Mouse (Mus musculus): ENCODE measurements at regions not wholly inside any gene's neighbourhood (a gene's known extent, or its start where the extent isn't known, plus 50 kb on each side); places are given as distances from the start of the nearest gene placed in this dataset.

DNA sequence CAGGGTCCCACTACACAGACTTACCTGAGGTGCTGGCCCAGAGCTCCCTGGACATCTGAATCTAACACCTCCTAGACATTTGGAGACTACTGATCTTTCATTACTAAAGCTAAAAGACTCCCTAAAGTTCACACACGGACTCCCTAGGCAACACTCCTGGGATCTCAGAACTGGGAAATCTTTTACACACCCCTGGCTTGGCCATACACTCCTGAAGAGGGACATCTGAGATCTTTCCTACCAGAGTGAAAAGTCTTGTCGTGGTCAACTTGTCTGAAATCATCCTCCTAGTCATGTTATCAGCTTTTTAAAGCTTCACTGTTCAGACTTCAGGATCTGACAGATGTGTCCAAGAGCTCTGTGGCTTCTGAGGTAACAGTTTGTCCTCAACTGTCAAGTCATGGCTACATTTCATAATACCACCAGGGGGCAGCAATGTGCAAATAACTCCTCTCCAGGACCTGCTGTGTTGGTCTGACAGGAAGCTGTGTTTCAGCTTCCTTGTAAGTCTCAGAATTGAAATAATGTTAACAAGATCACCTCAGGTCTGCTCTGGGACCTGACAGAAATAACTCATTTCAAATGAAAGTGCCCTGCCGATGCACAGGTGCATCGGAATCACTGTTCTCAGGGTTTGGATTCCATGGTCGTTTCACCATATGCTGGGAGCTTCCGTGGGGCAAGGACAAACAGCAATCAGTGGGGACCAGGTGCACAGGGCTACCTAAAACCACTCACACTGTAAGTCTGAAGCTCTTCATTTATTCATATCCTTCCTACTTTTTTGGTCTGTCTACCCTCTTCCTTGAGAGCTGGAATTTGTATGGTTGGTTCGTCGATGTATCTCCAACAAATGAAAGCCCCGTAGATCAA lies 92.3 kb upstream of the C1qtnf7 start:
- in situ Hi-C loops (cut with MboI, MseI): loop anchor here in 1 of 2 experiments (5.0 kb wide), 1 partner anchor 204 kb away; no protein-coding TSS in a partner anchor

DNA sequence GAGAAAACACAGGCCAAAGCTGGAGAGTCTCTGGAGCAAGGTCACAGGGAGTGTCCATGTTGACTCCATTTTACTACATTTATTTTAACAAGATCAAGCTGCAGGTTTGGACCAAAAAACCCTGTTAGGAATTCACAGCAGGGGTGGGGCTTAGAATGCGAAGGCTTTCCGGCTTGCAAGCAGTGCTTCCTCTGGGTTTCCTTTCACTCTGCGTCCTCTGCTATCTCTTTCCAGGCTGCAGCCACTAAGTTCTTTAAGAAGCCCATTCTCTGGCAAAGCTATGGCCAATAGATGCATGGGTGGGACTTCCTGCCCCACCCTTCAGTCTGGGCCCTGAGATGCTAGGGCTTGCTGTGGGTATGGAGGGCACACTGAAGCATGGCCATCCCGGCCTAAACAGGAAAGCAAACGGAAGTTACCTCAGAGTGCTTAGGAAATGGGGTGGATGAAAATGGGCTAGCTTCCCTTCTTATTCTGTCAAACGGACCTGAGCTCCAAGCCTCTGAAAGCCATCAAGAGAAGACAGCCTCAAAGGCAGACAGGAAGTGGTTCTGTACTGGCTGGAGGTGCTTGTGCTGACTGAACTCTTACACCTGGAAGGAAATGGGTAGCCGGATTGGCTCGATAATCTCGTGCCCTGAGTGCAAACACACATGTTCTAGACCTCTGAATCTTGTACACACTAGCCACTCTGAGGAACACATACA lies 90.6 kb upstream of the C1qtnf7 start:
- in situ Hi-C loops (cut with MboI, MseI): loop anchor here in 1 of 2 experiments (5.0 kb wide), 1 partner anchor 203 kb away; no protein-coding TSS in a partner anchor

DNA sequence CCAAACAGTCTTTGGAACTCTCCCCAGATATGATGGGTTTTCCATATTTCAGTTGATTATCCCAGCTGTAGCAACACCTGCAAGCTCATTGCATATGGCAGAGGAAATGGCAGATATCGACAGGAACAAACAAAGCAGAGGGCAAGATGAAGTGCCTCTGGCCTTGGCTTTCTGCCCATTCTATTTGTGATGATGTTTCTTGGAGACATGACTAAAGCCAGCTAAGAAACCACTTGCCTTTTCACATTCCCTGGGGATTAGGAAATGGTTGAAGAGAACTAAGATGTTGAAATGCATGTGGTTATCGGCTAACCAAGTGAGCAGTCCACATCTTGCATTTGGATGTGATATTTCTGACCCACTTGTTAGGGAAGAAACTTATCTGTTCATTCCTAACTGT lies 82.0 kb upstream of the C1qtnf7 start:
- in situ Hi-C loops (cut with MboI, MseI): no loop called here

DNA sequence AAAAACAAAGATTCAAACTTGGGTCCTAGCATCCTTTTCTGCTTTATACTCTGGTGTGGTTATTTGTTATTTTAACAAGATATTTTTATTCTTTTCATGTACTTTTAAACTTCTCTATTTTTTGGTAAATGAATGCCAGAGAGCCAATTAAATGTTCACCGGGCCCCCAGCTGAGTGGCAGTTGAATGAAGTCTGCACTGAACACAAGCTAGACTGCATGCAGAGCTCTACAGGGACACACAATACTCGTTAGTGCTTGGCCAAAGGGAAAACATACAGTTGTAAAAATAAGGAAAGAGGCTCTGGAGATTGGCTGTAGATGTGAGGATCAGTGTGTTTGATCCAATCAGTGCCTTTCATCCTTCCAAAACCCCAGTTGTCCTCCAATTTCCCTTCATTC lies 76.1 kb upstream of the C1qtnf7 start:
- in situ Hi-C loops (cut with MboI, MseI): no loop called here

DNA sequence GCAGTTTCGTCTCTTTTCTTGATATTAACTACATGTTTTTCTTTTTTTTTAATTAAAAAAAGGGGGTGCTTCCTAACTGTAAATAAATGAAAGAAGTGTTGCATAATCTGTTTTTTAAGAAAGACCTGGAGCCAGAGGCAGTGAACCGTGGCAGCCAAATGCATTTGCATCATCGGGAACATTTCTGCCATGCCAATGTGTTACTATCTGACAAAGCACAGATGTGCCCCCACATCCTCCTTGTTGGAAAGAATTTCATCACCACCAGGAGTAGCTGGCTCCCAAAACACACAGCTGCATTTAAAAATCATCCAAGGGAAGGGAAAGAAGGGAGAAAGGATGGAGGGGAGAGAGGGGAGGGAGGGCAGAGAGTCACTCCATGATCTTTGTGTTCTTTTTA lies 74.0 kb upstream of the C1qtnf7 start:
- in situ Hi-C loops (cut with MboI, MseI): no loop called here

DNA sequence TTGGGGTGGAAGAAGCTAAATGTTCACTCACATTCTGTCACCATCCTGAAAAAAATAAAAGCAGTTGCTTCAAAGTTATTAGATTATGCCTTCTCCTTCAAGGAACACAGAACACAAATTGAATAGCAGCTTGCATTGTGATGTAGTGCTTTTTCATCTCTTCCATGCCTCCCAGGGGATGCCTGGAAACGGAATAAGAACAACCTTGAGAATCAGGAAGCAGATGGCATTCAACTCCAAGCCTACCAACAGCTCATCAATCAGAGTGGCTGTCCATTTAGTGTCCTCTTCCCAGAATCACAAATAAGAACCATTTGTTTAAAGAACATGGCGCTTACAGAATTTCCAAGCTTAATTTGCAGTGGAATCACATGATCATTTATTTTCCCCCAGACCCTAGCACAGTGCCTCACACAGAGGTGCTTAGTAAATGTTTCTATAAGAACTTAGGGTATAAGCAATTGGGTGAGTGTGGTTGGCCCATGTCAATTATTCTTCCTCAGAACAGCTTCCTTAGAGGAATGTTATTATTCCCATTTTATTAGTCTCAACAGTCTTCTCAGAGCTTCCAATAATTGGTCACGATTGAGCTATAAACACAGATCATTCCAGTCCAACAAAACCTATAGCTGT lies 70.6 kb upstream of the C1qtnf7 start:
- in situ Hi-C loops (cut with MboI, MseI): no loop called here

DNA sequence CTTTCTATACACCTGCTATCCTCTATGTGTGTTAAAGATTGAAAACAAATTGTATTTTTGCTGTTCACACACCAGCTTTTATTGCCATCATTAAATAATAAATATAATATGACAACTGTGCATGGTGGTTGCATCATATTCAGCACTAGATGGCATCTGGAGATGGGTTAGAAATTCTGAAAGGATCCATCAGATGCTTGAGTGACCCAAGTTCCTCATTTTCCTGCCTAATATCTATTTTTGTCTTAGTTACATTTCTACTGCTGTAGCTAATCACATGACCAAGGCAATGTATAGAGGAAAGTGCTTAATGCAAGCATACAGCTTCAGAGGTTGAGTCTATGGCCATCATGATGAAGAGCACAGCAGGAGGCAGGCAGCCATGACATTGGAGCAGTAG lies 69.7 kb upstream of the C1qtnf7 start:
- in situ Hi-C loops (cut with MboI, MseI): no loop called here

DNA sequence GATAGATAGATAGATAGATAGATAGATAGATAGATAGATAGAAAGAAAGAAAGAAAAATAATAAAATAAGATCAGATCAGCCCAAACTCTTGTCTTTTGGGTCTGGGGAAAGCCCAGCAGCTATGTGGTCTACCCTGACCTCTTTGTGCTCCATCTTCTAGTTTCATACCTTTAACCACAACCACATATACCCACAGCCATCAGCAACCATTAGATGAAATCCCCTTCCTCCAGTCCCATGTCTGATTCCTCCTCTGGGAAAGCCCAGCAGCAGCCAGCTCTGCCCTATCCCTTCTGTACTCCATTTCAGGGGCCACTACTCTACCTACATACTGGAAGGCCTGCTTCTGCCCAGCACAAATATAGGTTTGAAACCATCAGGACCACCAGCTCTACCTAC lies 69.0 kb upstream of the C1qtnf7 start:
- in situ Hi-C loops (cut with MboI, MseI): no loop called here

DNA sequence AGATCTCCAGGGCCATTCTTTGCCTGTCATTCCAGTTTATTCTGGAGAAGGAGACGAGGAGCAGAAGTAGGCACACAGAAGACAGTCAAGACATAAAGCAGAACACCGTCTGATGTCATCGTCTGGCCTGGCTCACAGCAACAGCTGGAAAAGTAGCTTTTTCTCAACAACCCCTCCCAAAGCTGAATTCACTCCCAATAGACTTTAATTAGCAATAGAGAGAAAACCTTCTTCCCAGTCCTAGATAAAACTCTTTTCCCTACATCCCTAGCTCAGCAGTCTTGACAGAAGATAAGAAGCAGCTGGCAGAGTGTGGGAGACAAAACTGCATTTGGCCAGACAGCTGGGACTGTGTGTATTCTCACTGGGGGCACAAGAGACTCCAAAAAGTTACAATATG lies 59.3 kb upstream of the C1qtnf7 start:
- in situ Hi-C loops (cut with MboI, MseI): no loop called here

DNA sequence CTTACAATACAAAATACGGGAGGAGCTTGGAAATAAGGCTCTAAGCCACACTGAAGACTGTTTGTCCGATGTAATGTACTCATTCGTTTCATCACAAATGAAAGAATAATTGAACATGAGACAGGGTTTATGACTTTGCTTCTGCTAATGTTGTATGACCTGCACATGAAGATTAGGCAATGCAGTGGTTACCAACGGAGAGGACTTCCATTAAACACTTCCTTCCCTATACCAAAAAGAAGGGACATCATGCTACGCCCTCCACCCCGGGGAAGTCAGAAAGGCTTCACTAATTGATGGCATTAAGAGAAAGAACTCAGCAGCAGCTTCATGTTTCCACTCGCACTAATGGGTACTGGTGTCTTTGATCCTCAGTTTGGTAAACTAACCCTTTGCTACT lies 57.6 kb upstream of the C1qtnf7 start:
- in situ Hi-C loops (cut with MboI, MseI): no loop called here

DNA sequence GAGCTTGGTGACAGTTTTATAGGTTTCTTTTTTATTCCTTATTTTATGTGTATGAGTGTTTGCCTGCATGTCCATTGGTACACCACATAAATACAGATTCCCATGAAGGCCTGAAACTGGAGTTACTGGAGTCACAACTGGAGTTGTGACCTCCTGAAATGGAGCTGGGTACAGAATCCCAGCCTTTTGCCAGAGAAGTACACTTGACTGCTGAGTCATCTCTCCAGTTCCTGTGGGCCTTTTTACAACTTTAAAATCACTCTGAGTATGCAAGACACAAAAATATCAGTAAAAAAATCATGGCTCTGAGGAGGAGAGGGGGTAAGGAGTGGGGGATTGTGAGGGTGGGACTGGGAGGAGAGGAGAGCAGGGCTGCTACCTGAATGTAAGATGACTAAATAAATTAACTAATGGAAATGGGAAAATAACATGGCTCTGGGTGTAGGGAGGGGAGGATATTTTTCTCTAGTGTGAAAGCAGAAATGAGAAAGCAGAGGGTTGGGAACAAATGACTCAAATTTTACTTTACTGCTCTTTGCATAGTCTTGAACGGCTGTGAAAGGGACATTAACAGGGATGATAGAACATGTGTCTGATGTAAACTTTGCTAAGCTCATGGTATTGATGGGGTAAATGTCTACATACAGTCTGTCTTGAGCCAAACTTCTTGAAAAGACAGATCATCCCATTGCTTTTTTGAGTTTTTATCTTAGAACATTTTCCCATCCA lies 53.2 kb upstream of the C1qtnf7 start:
- in situ Hi-C loops (cut with MboI, MseI): no loop called here

Measured in T-helper 17 cell (primary cell).